Mouse (Mus musculus): ENCODE results near the gene Selenbp1. TPM values are rescaled to one million over a fixed set of nuclear protein-coding genes. Genes with fewer than 3 reads are reported as not detected.
"Not testable (repeated sequence)": the region's sequence is repeated elsewhere in the genome, so short reads cannot be mapped to it uniquely, and the experiment has no call there.

Gene Selenbp1
- 10 to 100 TPM; 10.2 to 12.8 (median 11.4) TPM for total RNA-seq (2022)

- peak in 1 of 2 experiments; percentile 36 for DNase-seq (ENCODE audit: low spot score in 2 of 2)
Observed at GRCm38 (mm10) chr3:94932809-94933564, at the start of gene Selenbp1. TSS of gene Selenbp1 (plus strand) at chr3:94933056.

GRCm38 (mm10) chr3:94886316-94887224 is 46.3 kb upstream of the Selenbp1 start, which contains the start of gene Psmb4:
TSS of gene Psmb4 (minus strand) at chr3:94886961.
- DNase-seq (ENCODE audit: low spot score in 2 of 2), result peak; percentile 73 to 78

- DNase-seq (ENCODE audit: low spot score in 2 of 2), result no peak
Observed at GRCm38 (mm10) chr3:94888595-94888994, 44.3 kb upstream of the Selenbp1 start.

- no peak for DNase-seq (ENCODE audit: low spot score in 2 of 2)
Observed at GRCm38 (mm10) chr3:94894076-94894475, 38.8 kb upstream of the Selenbp1 start.

- no peak for DNase-seq (ENCODE audit: low spot score in 2 of 2)
Observed at GRCm38 (mm10) chr3:94902747-94903146, 30.1 kb upstream of the Selenbp1 start.

GRCm38 (mm10) chr3:94904759-94905158 is 28.1 kb upstream of the Selenbp1 start:
- not testable (repeated sequence) for DNase-seq (ENCODE audit: low spot score in 2 of 2)

- DNase-seq (ENCODE audit: low spot score in 2 of 2), result no peak
Observed at GRCm38 (mm10) chr3:94906482-94906881, 26.4 kb upstream of the Selenbp1 start.

- no peak for DNase-seq (ENCODE audit: low spot score in 2 of 2)
Observed at GRCm38 (mm10) chr3:94911050-94911693, 21.7 kb upstream of the Selenbp1 start.

- no peak for DNase-seq (ENCODE audit: low spot score in 2 of 2)
Observed at GRCm38 (mm10) chr3:94913801-94914200, 19.1 kb upstream of the Selenbp1 start.

- no peak for DNase-seq (ENCODE audit: low spot score in 2 of 2)
Observed at GRCm38 (mm10) chr3:94915903-94916741, 16.7 kb upstream of the Selenbp1 start.

- DNase-seq (ENCODE audit: low spot score in 2 of 2), result peak; percentile 12 to 31
Observed at GRCm38 (mm10) chr3:94917816-94918361, 15.0 kb upstream of the Selenbp1 start.

- DNase-seq (ENCODE audit: low spot score in 2 of 2), result no peak
Observed at GRCm38 (mm10) chr3:94918845-94919244, 14.0 kb upstream of the Selenbp1 start.

GRCm38 (mm10) chr3:94921104-94921503 is 11.8 kb upstream of the Selenbp1 start:
- DNase-seq (ENCODE audit: low spot score in 2 of 2), result no peak

- DNase-seq (ENCODE audit: low spot score in 2 of 2), result no peak
Observed at GRCm38 (mm10) chr3:94922333-94922732, 10.5 kb upstream of the Selenbp1 start.

GRCm38 (mm10) chr3:94924688-94925087 is 8.2 kb upstream of the Selenbp1 start:
- DNase-seq (ENCODE audit: low spot score in 2 of 2), result no peak

GRCm38 (mm10) chr3:94926301-94926736 is 6.5 kb upstream of the Selenbp1 start:
- DNase-seq (ENCODE audit: low spot score in 2 of 2), result not testable (repeated sequence)

GRCm38 (mm10) chr3:94928979-94929378 is 3.9 kb upstream of the Selenbp1 start:
- DNase-seq (ENCODE audit: low spot score in 2 of 2), result not testable (repeated sequence)

GRCm38 (mm10) chr3:94930386-94931266 is 2.2 kb upstream of the Selenbp1 start:
- DNase-seq (ENCODE audit: low spot score in 2 of 2), result not testable (repeated sequence)

- DNase-seq (ENCODE audit: low spot score in 2 of 2), result not testable (repeated sequence)
Observed at GRCm38 (mm10) chr3:94931427-94932082, 1.3 kb upstream of the Selenbp1 start.

Measured in left cerebral cortex, adult 8-10 months (tissue).